Mouse (Mus musculus): Measurements from ENCODE around the gene Gm10837.
A peak's percentile ranks its signal among the peaks of the same experiment; 100 is the strongest.

Gene Gm10837

DNA sequence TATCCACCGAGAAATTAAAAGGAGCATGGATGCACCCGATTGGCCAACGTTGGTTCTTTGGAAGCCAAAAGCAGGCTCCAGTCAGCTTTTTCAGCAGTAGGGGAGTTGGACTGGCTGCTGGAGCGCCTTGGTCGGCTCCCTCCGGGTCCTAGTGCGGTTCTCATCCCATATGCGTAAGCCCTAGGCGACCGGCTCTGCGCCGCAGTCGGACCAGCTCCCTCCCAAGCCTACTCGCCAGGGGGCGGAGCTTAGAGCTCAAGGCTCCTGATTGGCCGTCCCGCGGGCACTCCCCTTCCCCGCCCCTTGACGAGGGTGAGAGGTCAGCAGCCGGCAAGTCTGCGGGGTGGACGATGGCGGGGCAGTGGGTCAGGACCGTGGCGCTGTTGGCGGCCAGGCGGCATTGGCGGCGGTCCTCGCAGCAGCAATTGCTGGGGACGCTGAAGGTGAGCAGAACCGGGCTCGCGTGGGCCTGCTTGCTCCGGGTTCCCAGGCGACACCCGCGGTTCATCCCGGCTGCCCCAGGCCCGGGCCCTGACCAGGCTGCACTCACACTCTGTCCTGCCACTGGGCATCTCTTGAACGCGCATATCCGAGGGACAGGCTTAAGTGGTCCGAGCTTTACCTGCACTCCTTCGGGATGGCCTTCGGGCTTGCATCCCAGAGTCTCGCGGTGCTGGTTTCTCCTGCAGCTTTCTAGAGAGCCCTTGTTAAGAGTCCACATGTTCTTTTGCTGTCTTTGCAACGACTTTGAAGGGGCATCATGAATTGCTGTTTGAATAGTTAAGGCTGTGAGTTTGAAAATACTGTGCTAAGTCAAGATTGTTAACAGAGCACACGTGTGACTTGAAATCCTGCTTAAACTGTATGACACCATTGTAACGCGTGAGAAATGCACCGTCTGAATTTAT lies 43.9 kb downstream of the Gm10837 start, which contains the start of gene Pcca:
Pcca (plus strand) TSS at position 308 of the 908 bp plus-strand sequence.
- peak; percentile 97 to 98 for DNase-seq (ENCODE audit: low spot score in 2 of 2)

- DNase-seq (ENCODE audit: low spot score in 2 of 2), result no peak
Measured at GRCm38 (mm10) chr14:122535986-122536385, 45.6 kb downstream of the Gm10837 start.
